Mouse (Mus musculus) small intestine, adult 2 months (tissue): ENCODE results near the gene Nectin3.

Experiments used
- CTCF ChIP-seq: fragments of 200-500 bp; IDR thresholded peaks from 2 replicates; pipeline ENCODE4 v1.5.1; 2012; ENCODE audit warnings: low read depth, mild to moderate bottlenecking, control low read depth, inconsistent platforms, low read length, moderate library complexity, mixed read lengths; ENCODE audit not compliant: insufficient replicate concordance, insufficient read length; ENCODE audit errors: extremely low read depth
- POLR2A ChIP-seq: fragments of 200-500 bp; IDR thresholded peaks from 2 replicates; pipeline ENCODE4 v1.6.1; 2012; ENCODE audit warnings: low read depth, mild to moderate bottlenecking, control low read depth, inconsistent platforms, low read length, moderate library complexity

DNA sequence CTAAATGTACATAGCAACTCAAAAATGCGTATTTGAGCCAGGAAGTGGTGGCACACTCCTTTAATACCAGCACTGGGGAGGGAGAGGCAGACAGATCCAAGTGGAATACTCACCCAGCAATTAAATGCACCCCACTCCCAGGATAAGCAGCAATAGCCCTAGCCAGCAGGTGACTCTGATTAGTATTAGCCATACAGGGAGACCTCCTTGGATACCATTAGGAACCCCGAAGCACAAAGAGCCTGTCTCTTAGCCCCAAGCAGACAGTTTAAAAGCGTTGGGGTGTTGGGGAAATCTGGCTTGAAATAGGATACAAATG is 87.6 kb downstream of the Nectin3 start:
- TF ChIP-seq CTCF: no peak
- no peak for TF ChIP-seq POLR2A
